Mouse (Mus musculus): ENCODE results near the gene Tmc8.
"Not testable (repeated sequence)": the region's sequence is repeated elsewhere in the genome, so short reads cannot be mapped to it uniquely, and the experiment has no call there.

Tmc8 gene

DNA sequence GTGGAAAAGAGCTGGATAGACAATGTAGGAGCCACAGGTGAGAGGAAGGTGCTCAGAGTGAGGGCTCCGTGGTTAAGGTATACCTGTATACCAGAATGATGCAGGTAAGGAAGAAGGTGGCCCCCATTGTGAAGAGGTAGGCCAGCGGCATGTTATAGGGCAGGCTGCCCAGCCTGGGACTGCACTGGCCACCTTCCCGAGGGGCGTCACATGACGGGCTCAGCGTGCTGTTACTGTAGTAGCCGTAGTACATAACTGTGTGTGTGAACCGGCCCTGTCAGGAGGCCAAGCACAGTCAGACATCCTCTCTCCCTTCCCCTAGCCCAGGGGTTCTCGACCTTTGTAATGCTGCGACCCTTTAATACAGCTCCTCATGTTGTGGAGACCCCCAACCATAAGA is 7.0 kb upstream of the Tmc8 start:
- DNase-seq (ENCODE audit: low spot score), result no peak

DNA sequence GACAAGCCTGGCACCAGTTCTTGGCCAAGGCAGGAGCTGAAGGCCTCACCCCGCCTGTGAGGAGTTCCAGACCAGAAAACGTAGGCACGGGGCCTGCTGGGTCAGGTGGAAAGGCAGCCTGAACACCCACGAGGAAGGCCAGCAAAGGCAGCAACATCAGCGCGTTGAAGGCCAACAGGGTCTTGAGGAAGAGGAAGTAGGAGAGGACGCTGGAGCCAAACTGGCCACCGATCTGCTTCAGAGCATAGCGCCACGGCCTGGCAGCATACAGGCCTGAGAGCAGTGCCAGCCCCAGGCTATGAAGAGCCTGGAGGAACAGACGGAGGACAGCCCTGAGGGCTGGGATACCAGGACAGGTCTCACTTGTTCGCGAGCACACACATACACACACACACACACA is 6.3 kb upstream of the Tmc8 start:
- no peak for DNase-seq (ENCODE audit: low spot score)

DNA sequence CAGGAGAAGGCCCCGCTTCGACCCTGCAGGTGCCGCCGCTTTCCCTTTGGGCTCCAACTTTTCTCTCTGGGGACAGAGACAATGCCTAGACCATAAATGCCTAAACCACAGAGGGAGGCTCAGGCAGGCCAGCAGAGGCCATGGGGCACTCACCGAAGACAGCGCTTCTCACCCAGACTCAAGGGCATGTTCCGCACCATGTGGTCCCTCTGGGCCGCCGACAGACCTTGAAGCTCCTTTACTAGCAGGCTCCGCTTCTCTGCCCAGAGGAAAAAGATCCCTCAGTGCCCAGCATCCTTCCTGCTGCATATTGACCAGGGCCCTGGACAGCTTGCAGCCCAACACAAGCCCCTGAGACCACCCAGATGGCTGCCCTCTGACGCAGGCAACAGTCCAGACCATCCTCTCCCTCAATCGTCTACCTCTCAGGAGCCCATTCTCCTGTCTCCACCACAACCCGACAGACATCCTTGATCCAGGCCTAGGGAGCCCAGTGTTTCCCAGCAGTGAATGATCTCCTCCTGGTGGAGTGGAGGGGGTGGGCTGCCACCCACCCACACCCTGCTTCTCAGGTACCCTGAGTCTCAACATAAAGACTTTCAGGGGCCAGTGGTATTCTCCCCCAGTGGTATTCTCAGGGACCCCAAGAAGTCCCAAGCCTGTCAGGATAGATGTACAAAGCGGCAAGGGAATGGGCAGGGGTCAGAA is 5.6 kb upstream of the Tmc8 start:
- DNase-seq (ENCODE audit: low spot score), result no peak

DNA sequence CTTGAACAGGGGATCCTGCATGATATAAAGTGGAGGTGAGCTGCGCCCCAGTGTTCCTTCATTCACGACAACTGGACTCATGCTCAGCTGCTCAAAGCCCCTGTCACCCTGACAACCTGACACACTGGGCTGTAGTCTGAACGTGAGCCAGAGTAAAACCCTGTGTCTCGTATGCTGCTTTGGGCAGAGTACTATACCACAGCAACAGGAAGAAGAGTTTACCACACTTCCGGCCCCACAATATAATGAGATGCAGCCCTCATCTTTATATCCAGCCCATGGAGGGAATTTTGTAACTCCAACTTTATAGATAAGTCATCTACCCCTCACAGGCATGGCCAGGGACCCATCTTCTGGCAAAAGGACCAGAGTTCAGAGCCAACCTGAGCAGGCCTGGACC is 4.8 kb upstream of the Tmc8 start:
- no peak for DNase-seq (ENCODE audit: low spot score)

DNA sequence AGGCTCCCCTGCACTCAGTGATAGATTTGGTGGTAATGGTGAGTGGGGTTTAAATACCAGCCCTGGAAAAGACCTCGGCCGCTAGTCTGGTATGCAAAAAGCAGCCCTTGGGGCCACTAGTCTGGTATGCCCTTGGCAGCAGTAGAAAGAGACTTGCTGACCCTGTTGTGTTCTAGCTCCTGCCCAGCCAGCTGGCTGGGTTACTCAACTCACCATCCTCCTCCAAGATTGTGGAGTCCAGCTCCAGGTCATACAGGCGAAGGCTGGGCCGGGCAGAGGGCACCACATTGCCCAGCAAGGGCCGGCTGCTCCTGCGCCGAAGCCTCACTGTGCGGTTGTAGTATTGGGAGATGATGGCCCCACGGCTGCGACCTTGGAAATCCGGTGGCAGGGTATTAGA is 3.8 kb upstream of the Tmc8 start:
- no peak for DNase-seq (ENCODE audit: low spot score)

DNA sequence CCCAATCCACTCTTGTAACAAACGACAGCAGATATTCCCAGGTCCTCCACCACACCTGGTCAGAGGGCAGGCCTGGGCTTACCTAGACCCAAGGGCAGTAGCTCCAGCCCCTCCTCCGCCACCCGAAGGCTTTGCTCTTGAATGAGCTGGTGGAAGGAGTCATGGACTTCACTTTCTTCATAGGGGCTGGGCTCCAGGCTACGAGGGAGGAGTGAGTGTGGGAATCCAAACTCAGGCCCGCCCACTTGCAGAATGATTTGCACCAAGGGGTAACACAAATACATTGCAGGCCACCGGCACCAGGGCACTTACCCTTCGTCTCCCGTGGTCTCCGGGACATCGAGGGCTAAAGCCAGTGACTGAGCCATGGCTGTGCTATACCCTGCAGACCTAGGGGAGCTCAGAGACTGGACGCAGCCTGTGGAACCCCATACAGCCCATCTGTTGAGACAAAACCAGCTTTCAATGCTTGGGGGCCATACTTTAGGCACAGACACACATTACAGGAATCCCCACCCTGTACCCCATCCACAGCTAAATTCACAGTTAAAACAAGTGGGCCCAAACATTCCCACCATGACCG is 2.9 kb upstream of the Tmc8 start:
- DNase-seq (ENCODE audit: low spot score), result no peak

DNA sequence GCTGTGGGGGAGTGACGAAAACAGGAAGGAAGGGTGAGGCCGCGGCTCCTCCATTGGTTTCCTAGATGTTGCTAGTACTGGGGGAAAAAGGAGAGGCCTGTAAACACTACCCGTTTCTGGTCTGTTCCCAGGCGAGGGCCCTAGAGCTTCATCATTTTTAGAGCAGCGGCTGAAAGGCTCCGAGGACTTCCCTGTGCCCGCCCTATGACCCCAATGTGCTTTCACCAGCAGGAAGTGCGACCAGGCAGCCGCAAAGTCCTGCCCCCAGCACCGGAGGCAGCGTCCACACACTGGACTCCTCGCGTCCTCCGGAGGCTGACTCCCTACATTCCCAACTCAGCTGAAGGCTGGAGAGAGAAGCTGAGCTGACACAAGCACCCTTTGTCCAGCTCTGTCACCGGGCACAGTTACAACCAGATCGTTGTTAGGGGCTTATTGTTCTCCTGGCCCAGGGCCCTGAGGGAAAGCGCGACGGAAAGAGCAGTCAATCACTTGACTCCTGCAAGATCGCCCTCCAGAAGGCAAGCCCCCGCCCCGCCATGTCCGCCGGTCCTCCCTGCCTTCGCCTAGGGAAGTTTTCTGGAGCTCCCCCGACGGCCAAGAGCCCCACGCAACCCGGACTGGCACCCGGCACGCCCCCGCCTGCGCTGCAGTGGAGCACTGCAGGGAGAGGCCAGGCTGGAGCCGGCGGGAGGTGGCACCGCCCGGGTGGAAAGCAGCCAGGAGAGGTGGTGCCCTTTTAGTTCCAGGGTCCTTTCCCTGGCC is 2.3 kb upstream of the Tmc8 start:
- DNase-seq (ENCODE audit: low spot score), result peak; percentile 67

DNA sequence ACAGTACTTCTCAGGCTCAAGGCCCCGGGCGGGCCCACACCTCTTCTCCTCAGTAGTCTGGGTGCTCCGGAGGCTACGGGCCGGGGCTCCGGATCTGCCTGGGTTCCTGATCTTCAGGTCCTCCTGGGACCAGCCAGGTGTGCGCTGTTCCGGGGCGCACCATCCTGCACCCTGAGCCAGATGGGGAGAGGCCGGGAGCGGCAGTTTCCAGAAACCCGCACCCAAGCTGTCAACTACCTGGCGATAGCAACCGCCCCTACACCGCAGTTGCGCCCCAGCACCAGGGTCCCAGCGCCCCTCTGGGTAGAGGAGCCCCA is 1.7 kb upstream of the Tmc8 start:
- no peak for DNase-seq (ENCODE audit: low spot score)

DNA sequence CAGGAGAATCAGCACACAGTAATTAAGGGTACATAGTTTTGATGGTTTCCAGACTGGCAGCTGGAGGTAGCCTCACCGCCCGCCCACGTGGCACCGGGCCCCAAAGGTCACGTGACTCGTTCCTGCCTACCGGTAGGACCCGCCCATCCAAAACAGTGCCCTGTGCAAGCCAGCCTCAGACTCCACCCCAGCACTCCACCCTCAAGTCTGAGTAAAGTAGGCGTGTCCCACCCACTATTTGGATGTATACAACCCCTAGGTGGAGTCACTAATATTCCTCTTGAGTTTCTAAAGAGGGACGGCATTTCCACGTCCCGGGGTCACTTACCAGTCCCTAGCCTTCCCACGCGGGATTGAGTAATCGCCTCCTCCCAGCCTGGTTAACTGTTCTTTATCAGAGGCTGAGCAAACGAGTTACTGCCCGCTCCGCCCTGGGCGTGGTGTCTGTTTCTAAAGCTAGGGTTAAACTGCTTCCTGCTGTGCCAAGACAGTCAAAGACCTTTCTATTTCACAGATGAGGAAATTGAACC is 1.2 kb upstream of the Tmc8 start:
- DNase-seq (ENCODE audit: low spot score), result peak; percentile 61

DNA sequence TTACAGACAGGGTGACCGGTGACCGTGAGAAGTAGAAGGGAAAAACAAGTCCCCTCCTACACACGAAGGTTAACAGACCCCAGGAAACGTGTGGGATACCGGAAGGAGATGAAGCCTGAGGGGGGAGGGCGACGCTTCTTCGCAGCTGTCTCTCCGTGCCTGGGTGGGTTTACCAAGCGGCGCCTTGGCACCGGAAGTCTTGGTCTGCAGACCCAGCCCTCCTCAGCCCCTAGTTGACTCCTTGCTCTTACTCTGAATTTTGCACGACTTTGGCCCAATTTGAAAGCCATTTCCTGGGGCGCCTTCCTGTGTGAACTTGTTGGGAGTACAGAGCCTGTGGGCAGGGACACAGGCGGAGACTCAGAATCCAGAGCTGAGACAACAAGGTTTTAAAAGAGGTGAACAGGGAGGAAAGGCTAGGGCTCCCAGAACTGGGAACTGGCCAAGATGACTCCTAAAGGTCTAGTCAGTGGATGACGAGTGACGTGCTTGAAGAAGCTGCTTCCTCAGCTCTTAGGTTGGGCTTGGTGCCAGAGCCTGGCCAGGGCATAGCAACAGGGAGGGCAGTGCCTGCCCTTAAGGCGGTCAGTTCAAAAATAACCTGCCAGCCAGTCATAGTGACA is 566 bp upstream of the Tmc8 start:
- DNase-seq (ENCODE audit: low spot score), result no peak

DNA sequence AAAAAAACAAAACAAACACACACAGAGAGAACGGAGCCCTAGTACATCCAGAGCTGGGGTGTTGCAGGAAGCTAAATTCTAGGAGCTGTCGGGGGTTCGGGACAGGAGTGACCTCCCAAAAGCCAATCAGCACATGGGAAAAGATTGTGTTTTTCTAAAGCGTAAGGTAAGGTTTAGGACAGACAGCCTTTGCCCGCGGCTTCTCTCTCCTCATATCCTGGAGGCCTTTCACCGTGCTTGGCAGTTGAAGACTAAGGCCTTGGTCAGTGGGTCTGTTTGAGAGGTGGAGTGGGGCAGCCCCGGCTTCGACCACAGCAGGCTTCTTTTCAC is 794 bp downstream of the Tmc8 start:
- DNase-seq (ENCODE audit: low spot score), result no peak

DNA sequence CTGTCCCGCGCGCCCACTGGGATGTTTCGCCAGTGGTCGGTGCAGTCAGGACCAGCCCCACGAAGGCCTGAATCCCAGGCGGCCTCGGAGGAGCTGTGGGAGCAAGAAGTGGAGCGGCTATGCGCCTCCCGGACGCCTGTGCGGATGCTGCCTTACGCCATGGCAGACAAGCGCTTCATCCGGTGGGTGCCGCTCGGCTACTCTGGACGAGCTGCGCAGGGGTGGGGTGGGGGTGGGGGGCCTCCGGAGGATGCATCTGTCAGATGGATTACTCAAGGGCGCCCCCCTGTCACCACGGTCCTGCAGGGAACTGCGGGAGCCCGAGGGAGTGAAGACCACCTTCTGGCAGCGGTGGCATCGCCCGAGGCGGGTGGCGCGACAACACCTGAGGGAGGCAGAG is 1.2 kb downstream of the Tmc8 start:
- DNase-seq (ENCODE audit: low spot score), result peak; percentile 82

DNA sequence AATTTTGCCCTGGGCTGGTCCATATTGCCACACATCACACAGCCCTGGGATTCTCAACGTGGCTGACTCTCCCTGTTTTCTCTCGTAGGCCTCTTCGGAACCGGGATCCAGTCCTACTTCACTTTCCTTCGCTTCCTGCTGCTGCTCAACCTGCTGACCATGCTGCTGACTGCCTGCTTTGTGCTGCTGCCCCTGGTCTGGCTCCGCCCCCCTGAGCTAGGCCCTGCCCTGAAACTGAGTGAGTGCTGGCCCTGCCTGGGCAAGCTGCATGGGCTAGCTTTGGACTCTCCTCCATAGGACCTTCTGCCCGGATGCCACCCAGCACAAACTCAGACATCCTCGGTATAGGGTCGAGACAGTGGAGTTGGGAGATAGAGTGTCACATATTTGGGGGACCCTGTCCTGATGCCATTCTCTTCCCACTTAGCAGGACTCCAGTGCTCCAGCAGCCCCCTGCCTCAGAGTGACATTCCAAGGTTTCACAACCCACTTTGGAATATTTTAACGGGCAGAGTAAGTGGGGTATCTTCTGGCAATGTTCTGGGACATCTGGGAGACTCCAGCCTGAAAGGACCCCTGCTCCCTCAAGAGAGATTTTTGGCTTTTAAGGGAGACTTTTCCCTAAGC is 1.9 kb downstream of the Tmc8 start:
- DNase-seq (ENCODE audit: low spot score), result peak; percentile 23

DNA sequence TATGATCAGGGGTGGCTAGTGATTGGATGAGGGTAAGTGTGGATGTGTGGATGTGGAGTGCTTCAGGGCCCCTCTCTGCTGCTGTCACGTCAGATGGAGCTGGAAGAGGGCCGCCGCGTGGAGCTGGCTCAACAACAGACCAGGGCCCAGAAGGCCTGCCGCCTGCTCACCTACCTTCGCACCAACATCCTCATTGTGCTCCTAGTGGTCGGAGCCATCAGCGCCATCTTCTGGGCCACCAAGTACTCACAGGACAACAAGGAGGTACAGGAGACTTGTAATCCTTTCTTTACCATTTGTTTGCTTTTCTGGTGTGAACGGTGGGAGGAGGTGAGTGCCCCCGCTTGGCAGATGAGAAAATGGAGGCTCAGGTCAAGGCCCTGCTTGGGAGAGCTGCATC is 4.4 kb downstream of the Tmc8 start:
- peak; percentile 26 for DNase-seq (ENCODE audit: low spot score)

DNA sequence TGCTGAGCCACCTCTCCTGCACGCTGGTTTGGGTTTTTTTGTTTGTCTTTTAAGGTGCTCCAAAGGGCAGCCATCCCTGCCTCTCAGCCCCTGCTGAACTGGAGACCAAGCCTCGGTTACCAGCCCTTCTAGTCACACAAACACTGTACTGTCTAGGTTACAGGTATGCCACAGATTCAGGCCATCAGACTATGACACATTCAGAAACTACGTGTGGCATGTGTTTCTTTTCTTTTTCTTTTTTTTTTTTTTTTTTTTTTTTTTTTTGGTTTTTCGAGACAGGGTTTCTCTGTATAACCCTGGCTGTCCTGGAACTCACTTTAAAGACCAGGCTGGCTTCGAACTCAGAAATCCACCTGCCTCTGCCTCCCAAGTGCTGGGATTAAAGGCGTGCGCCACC is 6.6 kb downstream of the Tmc8 start:
- not testable (repeated sequence) for DNase-seq (ENCODE audit: low spot score)

DNA sequence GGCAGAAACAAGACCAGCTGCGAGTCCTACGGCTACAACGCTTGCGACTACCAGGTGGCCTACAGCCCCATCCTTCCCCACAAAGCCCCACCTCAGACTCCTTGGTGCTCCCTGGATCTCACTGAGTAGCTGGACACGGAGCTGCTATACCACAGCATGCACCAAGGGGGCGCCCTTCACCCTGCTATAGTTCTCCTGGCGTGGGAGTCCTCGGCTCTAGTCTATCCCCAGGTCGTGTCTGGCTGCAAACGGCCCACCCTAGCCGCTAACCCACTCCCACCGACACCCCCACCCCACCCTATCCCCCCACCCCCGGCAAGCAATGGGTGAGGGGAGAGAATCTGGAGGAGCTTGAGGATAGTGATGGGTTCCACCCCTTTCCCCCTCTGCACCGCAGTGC is 8.4 kb downstream of the Tmc8 start:
- peak; percentile 83 for DNase-seq (ENCODE audit: low spot score)

DNA sequence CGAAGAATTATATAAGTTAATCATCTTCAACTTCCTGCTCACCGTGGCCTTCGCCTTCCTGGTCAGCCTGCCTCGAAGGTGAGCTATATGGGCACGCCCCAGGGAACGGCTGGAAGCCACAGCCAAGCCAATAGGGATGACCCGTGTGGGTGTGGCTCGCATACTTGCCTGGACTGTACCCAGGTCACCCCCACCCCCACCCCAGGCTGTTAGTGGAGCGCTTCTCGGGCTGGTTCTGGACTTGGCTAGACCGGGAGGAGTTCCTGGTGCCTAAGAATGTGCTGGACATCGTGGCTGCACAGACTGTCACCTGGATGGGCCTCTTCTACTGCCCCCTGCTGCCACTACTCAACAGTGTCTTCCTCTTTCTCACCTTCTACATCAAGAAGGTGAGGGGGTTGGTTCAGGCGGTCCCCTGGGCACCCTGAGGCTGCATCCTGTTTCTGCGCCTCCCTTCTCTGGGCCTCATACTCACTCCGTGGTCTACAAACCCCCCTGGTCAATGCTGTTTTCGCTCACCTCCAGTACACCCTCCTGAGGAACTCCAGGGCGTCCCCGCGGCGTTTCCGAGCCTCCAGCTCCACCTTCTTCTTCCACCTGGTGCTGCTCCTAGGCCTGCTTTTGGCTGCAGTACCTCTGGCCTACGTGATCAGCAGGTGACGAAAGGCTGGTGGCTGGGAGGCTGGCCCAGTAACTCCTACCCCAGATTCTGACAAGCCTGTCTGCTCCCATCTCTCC is 9.0 kb downstream of the Tmc8 start:
- peak; percentile 24 for DNase-seq (ENCODE audit: low spot score)

DNA sequence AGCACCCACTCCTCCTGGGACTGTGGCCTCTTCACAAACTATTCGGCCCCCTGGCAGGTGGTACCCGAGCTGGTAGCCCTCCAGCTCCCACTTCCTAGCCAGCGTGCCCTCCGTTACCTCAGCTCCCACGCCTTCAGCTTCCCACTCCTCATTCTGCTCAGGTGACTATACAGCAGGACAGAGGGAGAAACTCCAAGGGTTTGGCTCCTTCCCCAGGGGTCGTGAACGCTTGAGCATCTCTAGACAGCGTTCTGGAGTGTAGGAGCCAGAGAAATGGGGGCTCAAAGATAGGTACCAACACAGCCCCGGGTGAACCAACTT is 9.5 kb downstream of the Tmc8 start:
- DNase-seq (ENCODE audit: low spot score), result no peak

DNA sequence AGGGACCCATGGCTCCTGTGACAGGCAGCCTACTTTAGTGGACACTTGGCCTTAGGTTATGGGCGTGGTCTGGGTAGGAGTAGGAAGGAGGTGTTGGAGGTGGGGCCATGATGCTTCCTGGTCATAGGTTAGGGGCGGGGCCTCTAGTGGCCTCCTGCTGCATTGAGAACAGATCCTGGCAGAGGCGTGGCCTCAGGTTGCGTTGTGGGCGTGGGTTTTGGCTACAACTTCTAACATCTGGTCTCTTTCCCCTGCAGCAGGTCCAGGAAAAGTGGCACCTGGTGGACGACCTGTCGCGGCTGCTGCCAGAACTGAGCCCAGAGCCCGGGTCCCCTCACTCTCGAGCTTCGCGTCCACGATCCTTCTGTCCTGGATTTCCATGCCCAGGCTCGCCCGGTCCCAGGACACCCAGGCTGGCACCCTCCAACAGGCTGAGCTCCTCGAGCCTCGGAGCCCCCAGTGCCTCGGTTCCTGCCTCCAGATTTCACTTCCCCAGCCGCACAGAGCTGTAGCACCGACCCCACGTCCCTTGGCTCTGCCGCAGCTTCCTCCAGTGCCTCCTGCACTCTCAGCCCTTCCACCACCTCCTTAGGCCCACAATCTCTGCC is 10.5 kb downstream of the Tmc8 start:
- DNase-seq (ENCODE audit: low spot score), result peak; percentile 38

DNA sequence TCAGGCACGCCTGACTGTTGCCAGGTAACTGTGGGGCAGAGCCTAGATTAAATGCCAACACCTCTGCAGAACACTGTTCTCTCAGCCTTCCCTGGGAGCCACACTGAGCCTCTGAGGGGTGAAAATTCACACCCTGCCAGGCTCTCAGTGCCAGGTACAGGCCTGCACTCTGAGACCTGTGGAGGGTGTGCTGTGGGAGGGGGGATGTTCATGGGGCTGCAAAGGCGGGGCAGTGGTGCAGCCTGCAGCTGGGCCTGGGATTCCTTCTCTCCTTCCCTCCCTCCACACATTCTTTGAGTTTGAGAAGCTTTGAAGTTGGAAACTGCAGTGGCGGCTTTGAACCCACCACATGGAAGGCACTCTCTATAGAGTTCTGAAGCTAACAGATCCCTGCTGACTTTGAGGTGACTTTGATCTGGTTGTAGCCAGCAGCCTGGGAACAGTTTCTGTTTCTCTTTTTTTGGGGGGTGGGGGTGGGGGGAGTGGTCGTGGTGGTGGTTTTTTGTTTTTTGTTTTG is 12.2 kb downstream of the Tmc8 start:
- DNase-seq (ENCODE audit: low spot score), result no peak

DNA sequence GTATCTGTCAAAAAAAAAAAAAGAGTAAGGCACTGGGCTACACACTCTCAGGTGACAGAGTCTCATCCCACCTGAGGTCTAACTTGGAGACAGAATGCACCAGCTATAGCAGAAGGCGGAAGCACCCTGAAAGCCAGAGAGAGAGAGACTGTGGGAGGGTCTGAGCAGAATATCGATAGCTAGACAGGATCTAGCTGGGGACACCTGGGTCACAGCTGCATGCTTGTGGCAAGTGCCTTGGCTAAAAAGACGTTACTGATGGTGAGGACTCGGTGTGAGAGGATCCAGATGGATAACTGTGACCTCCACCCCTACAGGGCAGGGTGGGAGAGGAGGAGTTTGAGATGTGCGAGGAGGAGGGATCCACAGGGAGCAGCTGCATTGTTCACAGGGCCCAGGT is 15.1 kb downstream of the Tmc8 start:
- no peak for DNase-seq (ENCODE audit: low spot score)
